In the genomic region with DNA sequence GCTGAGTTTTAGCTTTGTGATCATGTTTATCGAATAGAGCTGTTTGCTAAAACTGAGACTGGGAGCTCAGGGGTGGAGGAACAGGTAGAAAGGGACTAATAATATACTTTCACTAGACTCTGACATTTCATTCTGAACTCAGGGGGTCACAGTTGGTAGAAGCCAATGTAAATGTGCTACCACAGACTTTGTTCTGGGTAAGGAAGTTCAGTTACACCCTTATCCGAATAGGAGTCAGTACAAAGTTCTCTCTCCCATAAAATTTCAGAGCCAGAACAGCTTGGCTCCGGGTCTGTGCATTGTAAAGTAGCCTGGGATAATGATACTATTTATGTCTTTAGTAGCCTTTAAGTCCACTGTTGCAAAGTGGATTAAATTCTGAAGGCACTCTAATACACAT, we compare ENCODE assay signal across 22 mouse cellular contexts. TPM values are rescaled to one million over a fixed set of nuclear protein-coding genes. Genes with fewer than 3 reads are reported as not detected.
A peak's percentile ranks its signal among the peaks of the same experiment; 100 is the strongest.
DNase-seq lines count a peak whose midpoint lies in the region; ATAC-seq and TF ChIP-seq lines count a peak whose summit lies in the region.
"Had no signal": no experiment of that assay in that cellular context is flagged by ENCODE, and none has a peak within 500 bp of the region (broad histone marks: within the 10 kb centered on the region; RNA-seq: fewer than 3 reads in every experiment).

No protein-coding gene starts in this region.

- H3K27ac ChIP-seq in forebrain, embryonic 10.5 days, result no peak overlapping the region
- no peak overlapping the region for H3K27ac ChIP-seq in forebrain, embryonic 16.5 days (ENCODE audit: low read length)
- H3K27ac ChIP-seq in liver, postnatal 0 days (ENCODE audit: low read depth), result peak overlapping the region; percentile 29; the same call in 1 of the 2 replicates
- H3K27ac ChIP-seq: embryonic facial prominence, embryonic 12.5 days; forebrain, embryonic 12.5 days; heart, adult 2 months; heart, embryonic 15.5 days had no signal

- no peak for TF ChIP-seq EP300 in liver, postnatal 0 days (IDR thresholded peaks at IDR 0.05; ENCODE audit: low read depth)

- peak; percentile 4 for DNase-seq in forebrain, embryonic 10.5 days (ENCODE audit: extremely low spot score, low spot score)
- no peak for DNase-seq in liver, postnatal 0 days
- no peak for DNase-seq in liver
- peak; percentile 2 for DNase-seq in thymus, postnatal 0 days (ENCODE audit: low spot score)
- DNase-seq in thymus, adult 18-20 months, result no peak
- DNase-seq in right cerebral cortex, postnatal 25 days, result no peak
- DNase-seq in urinary bladder, postnatal 4 days (ENCODE audit: low spot score in 2 of 2), result no peak
- DNase-seq: adrenal gland, postnatal 14 days; cerebellum, adult 11-12 months; cerebellum, adult 9-10 months; cerebellum, postnatal 25 days; forebrain, postnatal 0 days; gastrocnemius, postnatal 14 days; heart, adult 2 months; heart, postnatal 14 days had no signal

- no peak overlapping the region for H3K9ac ChIP-seq in forebrain, embryonic 16.5 days (replicated peaks; ENCODE audit: low read depth, low read length)
- H3K9ac ChIP-seq in liver, postnatal 0 days (replicated peaks), result no peak overlapping the region
- H3K9ac ChIP-seq: embryonic facial prominence, embryonic 12.5 days; forebrain, embryonic 12.5 days; forebrain, postnatal 0 days; heart, embryonic 15.5 days had no signal

- H3K27me3 ChIP-seq in forebrain, embryonic 10.5 days (ENCODE audit: poor library complexity, severe bottlenecking), result no peaks in the 10 kb centered on the region
- no peaks in the 10 kb centered on the region for H3K27me3 ChIP-seq in forebrain, embryonic 16.5 days (replicated peaks; ENCODE audit: control insufficient read depth, insufficient read depth, low read length)
- no peaks in the 10 kb centered on the region for H3K27me3 ChIP-seq in liver, postnatal 0 days (ENCODE audit: insufficient read depth, low read length)
- H3K27me3 ChIP-seq: embryonic facial prominence, embryonic 12.5 days; forebrain, embryonic 12.5 days; heart, embryonic 15.5 days had no signal

- H3K4me2 ChIP-seq in forebrain, embryonic 16.5 days (ENCODE audit: low read length), result no peak overlapping the region
- H3K4me2 ChIP-seq in liver, postnatal 0 days (ENCODE audit: low read depth, low read length), result no peak overlapping the region
- H3K4me2 ChIP-seq: embryonic facial prominence, embryonic 12.5 days; forebrain, embryonic 12.5 days; heart, embryonic 11.5 days; heart, embryonic 15.5 days had no signal

- 87% methylated on average over 3 of the region's 3 CpGs for whole genome bisulfite sequencing in forebrain, embryonic 10.5 days
- 71% methylated on average over 3 of the region's 3 CpGs for WGBS in forebrain, embryonic 16.5 days
- 37% methylated on average over 3 of the region's 3 CpGs for WGBS in liver, postnatal 0 days (ENCODE audit: insufficient replicate concordance)

- no peak overlapping the region for H3K4me3 ChIP-seq in forebrain, embryonic 10.5 days
- H3K4me3 ChIP-seq in forebrain, embryonic 16.5 days (replicated peaks; ENCODE audit: low read length), result no peak overlapping the region
- no peak overlapping the region for H3K4me3 ChIP-seq in liver, postnatal 0 days (ENCODE audit: low read depth, low read length)
- H3K4me3 ChIP-seq: embryonic facial prominence, embryonic 12.5 days; forebrain, embryonic 12.5 days; heart, adult 2 months; heart, embryonic 15.5 days had no signal

- no peak for ATAC-seq in forebrain, embryonic 16.5 days
- ATAC-seq in liver, postnatal 0 days, result no peak
- ATAC-seq: forebrain, postnatal 0 days had no signal

- H3K9me3 ChIP-seq in forebrain, embryonic 10.5 days, result no peaks in the 10 kb centered on the region
- H3K9me3 ChIP-seq in forebrain, embryonic 16.5 days (ENCODE audit: control insufficient read depth, low read length), result no peaks in the 10 kb centered on the region
- H3K9me3 ChIP-seq in liver, postnatal 0 days (ENCODE audit: low read length), result no peaks in the 10 kb centered on the region
- H3K9me3 ChIP-seq: embryonic facial prominence, embryonic 12.5 days; forebrain, embryonic 12.5 days; heart, embryonic 15.5 days had no signal

- H3K4me1 ChIP-seq in forebrain, embryonic 10.5 days, result peaks cover 5% of the 10 kb centered on the region; the same call in 1 of the 2 replicates
- H3K4me1 ChIP-seq in forebrain, embryonic 16.5 days (replicated peaks; ENCODE audit: control insufficient read depth, insufficient read depth, low read length), result no peaks in the 10 kb centered on the region
- H3K4me1 ChIP-seq in liver, postnatal 0 days (ENCODE audit: insufficient read depth), result peaks cover 8% of the 10 kb centered on the region; the same call in 1 of the 2 replicates
- H3K4me1 ChIP-seq: embryonic facial prominence, embryonic 12.5 days; forebrain, embryonic 12.5 days had no signal

- no peak for TF ChIP-seq CTCF in liver, postnatal 0 days (IDR thresholded peaks at IDR 0.05; ENCODE audit: low read depth)

- no peaks in the 10 kb centered on the region for H3K36me3 ChIP-seq in forebrain, embryonic 10.5 days (replicated peaks)
- H3K36me3 ChIP-seq in forebrain, embryonic 16.5 days (ENCODE audit: control insufficient read depth, insufficient read depth), result no peaks in the 10 kb centered on the region
- no peaks in the 10 kb centered on the region for H3K36me3 ChIP-seq in liver, postnatal 0 days (replicated peaks; ENCODE audit: insufficient read depth, low read length)
- H3K36me3 ChIP-seq: embryonic facial prominence, embryonic 12.5 days; forebrain, embryonic 12.5 days; heart, embryonic 15.5 days had no signal

RNA-seq across cellular contexts. Expression of gene Fcamr, which starts 2.2 kb away (rescaled TPM):
- polyA plus RNA-seq in forebrain, embryonic 10.5 days (2016; fragmentation: Nextera tagmentation; extraction: Ambion mirVana), result not detected in 2 replicates
- polyA plus RNA-seq in forebrain, embryonic 16.5 days (2015; fragmentation: Nextera tagmentation; extraction: Ambion mirVana), result not detected in 2 replicates
- polyA plus RNA-seq in liver, postnatal 0 days (2015; fragmentation: Nextera tagmentation; extraction: Ambion mirVana), result not detected in 2 replicates
- 0.06 TPM in 1 of 2 replicates, not detected in the other for polyA plus RNA-seq in thymus, postnatal 0 days (2015; fragmentation: Nextera tagmentation; extraction: Ambion mirVana)
- polyA plus RNA-seq: C2C12; cortical plate, adult 2 months; embryonic facial prominence, embryonic 12.5 days; forebrain, embryonic 12.5 days; forebrain, postnatal 0 days had no signal

RNA-seq across cellular contexts. Expression of gene Pigr, which starts 27.9 kb away (rescaled TPM):
- polyA plus RNA-seq in forebrain, embryonic 10.5 days (2016; fragmentation: Nextera tagmentation; extraction: Ambion mirVana), result not detected in 2 replicates
- polyA plus RNA-seq in forebrain, embryonic 16.5 days (2015; fragmentation: Nextera tagmentation; extraction: Ambion mirVana), result not detected in 2 replicates
- polyA plus RNA-seq in liver, postnatal 0 days (2015; fragmentation: Nextera tagmentation; extraction: Ambion mirVana), result 1.2 TPM in 2 replicates
- polyA plus RNA-seq in thymus, postnatal 0 days (2015; fragmentation: Nextera tagmentation; extraction: Ambion mirVana), result 0.18 and 0.31 TPM in 2 replicates
- polyA plus RNA-seq: C2C12; cortical plate, adult 2 months; embryonic facial prominence, embryonic 12.5 days; forebrain, embryonic 12.5 days; forebrain, postnatal 0 days; heart, embryonic 11.5 days; heart, embryonic 15.5 days had no signal

Comparison
In these comparisons a context has a peak if more than half of its experiments do, and no peak if none do; other contexts are left out.
1. DNase-seq: peak in forebrain, embryonic 10.5 days (single experiment) and thymus, postnatal 0 days (single experiment); none in liver, postnatal 0 days (single experiment), liver (single experiment), thymus, adult 18-20 months (0 of 2), right cerebral cortex, postnatal 25 days (single experiment) and urinary bladder, postnatal 4 days (0 of 2).